Mouse (Mus musculus): Measurements from ENCODE around the gene Spag9.
A peak's percentile ranks its signal among the peaks of the same experiment; 100 is the strongest.

Gene Spag9

DNA sequence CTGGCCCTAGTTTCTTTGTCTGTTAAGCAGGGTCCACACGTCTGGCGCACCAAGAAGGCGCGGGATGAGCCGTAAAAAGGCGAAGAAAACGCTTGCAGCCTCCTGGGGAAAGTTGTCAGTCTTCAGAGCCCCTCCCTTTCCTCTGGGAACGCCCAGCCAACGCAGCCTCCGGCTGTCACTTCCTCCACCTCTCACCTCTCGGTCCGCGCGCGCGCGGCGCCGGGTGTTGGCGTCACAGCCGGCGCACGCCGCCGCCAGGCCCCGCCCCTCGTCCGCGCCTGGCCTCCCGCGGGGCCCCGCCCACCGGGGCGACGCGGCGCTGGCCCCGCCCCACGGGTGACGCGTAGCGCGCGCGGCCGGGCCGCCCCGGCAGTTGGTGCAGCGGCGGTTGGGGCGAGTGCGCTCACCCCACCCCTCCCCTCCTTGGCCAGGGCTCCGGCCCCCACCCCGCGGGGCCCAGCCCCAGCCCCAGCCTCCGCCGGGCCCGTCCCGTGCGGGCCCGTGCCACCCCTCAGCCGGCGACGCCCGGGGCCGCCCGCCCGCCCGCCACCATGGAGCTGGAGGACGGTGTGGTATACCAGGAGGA is at the start of gene Spag9:
TSS of gene Spag9 (plus strand) at position 372 of the 586 bp plus-strand sequence.
- peak; percentile 97 for DNase-seq (ENCODE audit: low read depth, low spot score)

DNA sequence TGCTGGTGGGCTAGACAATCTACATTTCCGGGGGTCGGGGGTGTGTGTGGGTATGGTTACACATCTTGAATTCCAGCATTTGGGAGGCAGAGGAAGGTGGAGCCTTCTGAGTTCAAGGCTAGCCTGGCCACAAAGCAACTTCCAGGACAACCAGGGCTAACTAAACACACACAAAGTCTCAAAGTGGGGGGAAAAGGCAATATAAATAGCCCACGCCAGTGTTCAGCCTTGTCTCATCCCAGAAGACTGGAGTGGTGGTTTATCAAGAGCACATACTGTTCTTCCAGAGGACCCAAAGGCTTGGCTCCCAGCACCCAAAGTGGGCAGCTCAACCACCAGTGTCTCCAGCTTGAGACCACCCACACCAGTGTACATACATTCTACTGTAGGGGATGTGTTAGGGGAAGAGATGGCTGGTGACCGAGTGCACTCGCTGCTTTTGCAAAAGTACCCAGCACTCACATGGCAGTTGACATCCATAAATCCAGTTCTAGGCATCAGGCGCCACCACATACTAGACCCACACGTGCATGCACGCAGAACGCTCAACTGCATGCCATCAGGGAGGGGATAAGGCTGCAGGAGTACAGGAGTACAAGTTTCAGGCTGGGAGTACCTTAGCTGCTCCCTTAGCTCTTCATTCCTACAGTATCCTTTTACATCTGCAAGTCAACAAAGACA is 46.9 kb upstream of the Spag9 start:
- no peak for DNase-seq (ENCODE audit: low read depth, low spot score)

DNA sequence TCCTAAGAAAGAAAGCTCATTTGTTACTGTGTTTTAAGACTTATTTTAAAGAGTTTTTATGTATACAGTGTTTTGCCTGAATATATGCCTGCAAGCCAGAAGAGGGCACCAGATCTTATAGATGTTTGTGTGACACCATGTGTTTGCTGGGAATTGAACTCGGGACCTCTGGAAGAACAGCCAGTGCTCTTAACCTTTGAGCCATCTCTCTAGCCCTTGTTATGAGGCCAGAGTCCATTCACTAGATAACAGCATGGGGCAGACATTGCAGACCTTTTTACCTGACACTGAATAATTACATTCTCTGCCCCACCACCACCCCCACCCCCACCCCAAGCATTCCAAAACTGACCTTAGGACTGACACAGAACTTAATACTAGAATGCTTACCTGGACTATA is 45.8 kb upstream of the Spag9 start:
- no peak for DNase-seq (ENCODE audit: low read depth, low spot score)

DNA sequence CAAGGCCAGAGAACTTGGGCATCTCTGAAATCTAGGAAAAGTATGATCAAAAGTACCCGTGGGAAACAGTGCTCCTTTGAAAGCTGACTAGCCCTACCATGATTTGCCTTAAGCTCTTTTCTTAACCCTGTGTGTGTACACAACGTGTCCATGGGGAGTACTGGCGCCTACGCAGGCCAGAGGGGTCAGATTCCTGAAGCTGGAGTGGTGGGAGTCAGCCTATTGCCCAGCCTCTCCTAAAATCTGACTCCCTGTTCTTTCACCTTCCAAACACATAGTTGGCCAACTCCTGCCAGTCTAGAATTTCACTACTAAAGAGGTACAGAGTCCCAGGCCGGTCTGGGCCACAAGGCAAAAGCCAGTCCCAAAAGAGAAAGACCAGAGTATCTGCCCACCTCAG is 43.5 kb upstream of the Spag9 start:
- no peak for DNase-seq (ENCODE audit: low read depth, low spot score)

DNA sequence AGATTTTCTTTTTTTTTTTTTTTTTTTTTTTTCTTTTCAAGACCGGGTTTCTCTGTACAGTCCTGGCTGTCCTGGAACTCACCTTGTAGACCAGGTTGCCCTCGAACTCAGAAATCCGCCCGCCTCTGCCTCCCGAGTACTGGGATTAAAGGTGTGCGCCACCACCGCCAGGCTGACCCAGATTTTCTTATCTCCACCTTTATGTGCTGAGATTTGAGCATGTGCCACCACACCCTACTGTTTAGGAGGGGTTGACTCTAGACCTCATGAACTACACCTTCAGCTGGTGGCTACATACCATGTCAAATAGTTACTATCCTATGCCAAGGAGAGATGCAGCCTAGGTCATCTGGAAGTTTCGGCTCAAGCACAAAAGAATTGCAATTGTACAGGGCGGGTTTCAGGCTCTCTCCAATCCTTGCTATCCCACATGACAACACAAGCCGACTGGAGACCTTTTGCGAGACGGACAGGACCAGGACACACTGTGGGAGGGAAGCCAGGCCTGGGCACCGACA is 41.1 kb upstream of the Spag9 start:
- DNase-seq (ENCODE audit: low read depth, low spot score), result no peak

DNA sequence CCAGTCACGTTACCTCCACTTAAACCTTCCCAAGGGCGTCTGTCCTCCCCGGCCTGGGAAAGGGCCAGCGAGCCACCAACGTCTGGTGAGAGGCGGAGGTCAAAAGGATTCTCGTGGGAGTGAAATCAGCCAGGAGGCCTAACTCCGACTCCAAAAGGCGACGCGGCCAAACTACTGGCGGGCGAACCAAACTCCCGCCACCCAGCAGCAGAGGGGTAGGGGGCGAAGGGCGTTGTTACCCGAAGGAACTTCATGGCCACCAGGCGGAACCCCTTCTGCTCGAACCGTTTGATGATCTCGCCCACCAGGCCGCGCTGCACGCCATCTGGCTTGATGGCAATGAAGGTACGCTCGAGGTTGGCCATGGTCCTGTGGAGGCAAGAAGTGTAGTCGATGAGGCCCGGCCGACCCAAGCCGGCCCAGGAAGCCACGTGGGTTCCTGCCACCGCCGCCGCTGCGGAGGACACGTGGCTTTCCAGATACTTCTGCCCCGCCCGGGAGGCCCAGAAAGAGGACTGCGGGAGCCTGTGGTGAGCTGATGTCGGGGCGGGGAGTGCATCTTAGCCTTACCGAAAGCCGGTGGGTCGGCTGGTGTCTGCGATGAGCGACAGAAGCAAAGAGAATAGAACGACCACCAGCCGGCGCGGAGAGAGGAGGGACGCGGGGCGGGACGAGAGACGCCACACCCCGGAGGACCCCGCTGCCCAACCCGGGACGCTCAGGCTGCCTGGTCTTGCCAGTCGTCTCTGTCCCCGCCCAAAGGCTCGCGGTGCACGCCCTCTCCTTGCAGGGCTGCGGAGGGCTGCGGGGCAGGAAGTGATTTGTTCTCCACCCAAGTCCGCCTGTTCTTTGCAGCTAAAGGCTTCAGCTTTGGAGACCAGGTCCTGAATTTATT is 40.4 kb upstream of the Spag9 start:
- peak; percentile 92 for DNase-seq (ENCODE audit: low read depth, low spot score)

DNA sequence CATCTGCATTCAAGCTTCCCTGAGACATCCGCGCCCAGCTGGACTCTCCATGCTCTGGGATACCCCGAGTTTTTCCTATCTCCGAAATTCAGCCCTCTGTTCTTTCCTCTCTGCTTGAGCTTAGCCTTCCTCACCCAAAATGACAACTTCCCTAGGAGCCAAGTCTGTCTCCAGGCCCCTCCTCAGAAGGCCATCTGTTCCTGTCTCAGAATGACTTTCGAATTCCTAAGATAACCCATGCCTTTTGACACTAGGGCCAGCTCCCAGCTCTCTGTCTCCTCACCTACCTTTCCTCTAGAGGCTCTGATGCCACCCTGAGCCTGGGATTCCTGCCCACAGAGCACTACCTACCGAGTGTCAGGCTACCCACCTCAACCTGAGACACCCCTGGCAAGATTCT is 39.7 kb upstream of the Spag9 start, which contains the start of gene Nme2:
TSS of gene Nme2 (minus strand) at position 101 of the 400 bp plus-strand sequence.
- no peak for DNase-seq (ENCODE audit: low read depth, low spot score)

DNA sequence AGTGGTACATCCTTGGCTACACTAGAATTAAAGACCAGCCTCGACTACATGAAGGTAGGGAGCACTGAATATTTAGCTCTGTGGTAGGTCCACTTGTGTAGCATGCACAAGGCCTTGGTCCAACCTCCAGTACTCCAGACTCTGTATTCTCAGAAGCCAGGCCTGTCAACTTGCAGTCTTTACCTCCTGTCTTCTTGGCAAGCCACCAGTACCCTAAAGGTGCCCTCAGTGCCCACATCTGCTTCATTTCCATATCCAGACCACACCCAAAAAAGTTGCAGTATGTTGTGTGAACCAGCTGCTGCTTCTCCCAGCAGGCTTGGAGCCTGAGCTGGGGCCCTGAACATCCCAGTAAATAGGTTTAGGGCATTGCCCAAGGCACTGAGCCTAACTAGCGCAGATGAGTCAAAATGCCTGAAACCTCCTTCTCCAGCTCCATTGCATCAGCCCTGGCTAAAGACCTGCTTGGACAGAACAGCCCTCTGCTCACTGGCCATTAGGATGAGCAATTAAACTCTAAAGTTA is 38.8 kb upstream of the Spag9 start:
- no peak for DNase-seq (ENCODE audit: low read depth, low spot score)

DNA sequence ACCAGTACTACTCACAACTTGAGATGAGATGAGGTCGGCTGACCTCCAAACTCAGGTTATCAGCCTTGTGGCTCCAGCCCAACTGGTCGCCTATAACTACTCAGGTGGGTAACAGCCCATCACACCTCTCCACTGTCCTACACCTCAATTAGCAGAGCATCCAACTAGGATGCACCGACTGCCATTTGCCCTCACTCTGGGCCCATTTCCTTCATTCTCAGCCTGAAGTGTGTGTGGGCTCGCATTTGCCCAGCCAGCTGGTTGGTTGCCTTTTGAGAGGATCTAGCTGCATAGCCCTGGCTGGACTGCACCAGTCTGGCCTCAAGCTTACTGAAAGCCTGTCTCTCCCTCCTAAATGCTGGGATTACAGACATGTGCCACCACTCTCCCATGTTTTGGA is 38.1 kb upstream of the Spag9 start:
- DNase-seq (ENCODE audit: low read depth, low spot score), result no peak

DNA sequence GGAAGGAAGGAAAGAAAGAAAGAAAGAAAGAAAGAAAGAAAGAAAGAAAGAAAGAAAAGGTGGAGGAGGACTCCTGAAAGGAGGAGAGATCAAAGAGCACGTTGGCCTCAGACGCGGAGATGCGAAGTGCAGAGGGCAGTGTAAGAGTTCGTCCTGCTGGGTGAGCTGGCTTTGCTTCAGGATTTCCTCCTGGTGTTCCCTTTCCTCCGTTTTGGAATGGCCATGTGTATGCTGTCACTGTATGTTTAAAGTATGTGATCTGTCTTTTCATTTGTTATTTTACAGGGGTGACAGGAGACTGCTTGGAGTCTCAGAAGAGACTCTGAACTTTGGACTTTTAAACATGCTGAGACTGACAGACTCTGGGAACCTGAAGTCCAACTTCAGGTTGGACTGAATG is 34.4 kb upstream of the Spag9 start:
- DNase-seq (ENCODE audit: low read depth, low spot score), result no peak

DNA sequence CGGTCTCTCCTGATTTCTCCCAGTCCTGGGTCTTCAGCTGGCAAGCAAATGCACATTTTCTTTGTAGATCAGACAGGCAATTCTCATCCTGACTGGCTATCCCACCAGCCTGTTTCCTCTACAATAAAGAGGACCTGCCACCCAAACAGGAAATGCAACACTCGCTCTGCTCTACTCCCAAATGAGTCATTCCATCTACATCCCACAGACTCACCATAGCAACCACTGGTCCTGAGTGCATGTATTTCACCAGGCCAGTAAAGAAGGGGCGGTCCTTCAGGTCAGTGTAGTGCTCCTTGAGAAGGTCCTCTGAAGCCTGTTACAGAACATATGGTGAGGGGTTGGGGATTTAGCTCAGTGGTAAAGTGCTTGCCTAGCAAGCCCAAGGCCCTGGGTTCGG is 32.9 kb upstream of the Spag9 start:
- no peak for DNase-seq (ENCODE audit: low read depth, low spot score)

DNA sequence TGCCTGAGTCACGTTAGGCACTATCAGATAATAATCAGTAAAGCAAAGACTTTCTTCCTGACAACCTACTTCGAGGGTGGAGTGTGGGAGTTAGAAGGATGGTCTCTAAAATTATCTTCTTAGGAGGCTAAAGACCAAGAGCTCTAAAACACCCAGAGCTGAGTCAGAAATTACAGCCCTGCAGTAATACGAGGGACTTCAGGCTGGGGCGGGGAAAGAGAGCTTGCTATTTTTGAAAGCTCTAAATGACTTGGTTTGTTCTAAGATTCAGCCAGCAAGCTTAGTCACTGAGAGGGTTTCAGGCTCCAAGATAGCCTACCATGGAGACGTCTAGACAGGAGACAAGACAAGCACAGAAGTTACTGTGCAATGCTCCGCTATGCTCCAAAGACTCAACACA is 30.5 kb upstream of the Spag9 start:
- DNase-seq (ENCODE audit: low read depth, low spot score), result no peak

DNA sequence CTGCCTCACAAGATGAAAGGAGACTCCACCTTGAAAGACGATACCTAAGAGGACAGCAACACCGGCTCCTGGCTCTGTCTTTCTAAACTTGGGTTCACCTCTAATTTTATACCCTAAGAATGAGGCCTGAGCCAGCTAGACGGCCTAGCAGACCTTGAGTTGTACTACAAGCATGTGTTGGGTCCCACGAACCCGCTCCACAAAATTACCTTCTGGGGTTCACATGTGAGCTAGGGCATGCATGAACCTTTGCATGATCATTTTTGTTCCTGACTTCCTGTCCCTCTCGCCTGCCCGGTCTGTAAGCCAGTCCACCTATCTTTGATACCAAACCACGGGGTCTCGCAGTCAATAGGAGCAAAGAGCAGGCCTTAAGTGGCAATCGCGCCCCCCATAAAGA is 28.5 kb upstream of the Spag9 start:
- no peak for DNase-seq (ENCODE audit: low read depth, low spot score)

DNA sequence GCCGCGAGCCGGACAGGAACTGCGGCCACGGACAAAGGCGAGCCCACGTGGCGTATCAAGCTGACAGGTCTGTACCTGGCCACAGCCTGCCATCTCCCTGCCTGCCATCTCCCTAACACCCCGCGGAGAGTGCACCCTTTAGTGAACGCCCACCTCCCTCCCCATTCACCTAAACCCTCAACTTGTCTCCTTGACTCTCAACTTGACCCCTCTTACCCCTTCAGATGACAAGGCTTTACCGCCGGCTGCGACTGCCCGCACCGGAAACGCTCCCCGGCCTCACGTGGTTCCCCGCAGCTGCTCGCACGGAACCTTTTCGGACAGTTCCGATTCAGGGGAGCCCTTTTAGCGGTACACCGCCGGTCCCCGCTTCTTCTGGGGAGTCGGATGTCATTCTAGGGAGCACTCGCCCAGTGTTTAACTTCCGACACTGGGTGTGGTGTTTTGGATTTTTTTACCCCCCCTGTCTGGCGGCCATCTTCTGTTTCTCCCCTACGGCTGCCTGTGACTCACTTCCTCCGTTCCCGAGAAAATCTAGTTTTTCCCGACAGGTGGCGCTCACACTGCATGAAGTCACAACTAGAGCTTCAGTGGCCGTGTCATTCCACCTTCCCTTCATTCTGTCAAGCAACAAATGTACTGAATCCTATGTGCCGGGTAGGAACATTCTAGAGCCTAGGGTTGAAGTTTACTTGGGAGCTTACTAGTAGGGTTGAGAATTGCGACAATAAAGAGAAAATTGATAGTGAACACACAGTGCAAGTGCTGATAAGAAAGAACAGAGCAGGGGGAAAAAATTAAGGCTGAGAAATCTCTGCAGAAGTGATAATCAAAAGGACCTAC is 27.7 kb upstream of the Spag9 start, which contains the start of the genes Gm20390 and Nme1:
TSS of gene Gm20390 (minus strand) at position 289 of the 843 bp plus-strand sequence.
TSS of gene Nme1 (minus strand) at position 517 of the 843 bp plus-strand sequence.
- DNase-seq (ENCODE audit: low read depth, low spot score), result peak; percentile 98

DNA sequence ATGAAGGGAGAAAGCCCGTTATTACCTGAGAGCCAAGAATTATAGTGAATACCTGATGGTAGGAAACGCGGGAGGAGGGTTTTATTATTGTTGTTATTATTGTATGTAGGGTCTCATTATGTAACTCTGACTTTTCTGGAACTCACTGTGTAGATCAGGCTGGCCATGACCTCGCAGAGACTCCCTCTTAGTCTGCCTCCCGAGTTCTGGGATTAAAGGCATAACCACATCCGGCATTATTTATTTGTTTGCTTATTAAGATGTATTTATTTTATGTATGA is 27.1 kb upstream of the Spag9 start:
- DNase-seq (ENCODE audit: low read depth, low spot score), result no peak

DNA sequence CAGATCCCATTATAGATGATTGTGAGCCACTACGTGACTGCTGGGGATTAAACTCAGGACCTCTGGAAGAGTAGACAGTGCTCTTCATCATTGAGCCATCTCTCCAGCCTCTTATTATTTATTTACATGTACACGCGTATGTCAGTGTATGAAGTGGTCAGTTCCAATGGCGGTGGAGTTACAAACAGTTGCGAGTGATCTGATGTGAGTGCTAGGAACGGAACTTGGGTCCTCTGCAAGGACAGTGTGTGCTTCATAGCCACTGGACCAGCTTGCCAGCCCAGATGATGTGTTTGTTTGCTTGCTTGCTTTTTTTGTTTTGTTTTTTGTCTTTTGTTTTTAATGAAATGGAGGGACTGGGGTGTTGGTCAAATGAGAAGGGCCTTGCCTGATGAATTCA is 26.7 kb upstream of the Spag9 start:
- DNase-seq (ENCODE audit: low read depth, low spot score), result no peak

DNA sequence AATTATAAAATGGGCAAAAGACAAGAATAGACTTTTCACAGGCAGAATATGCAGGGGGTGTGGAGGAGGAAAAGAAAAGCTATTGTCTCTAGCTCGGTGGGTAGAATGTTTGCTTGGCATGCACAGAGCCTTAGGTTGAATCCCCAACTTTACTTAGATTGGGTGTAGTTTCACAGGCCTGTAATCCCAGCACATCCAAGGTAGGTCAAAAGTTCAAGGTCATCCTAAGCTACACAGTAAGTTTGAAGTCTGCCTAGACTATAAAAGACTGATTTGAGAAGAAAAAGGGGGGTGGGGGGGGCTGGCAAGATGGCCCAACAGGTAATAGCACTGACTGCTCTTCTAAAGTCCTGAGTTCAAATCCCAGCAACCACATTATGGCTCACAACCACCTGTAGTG is 26.1 kb upstream of the Spag9 start:
- no peak for DNase-seq (ENCODE audit: low read depth, low spot score)

DNA sequence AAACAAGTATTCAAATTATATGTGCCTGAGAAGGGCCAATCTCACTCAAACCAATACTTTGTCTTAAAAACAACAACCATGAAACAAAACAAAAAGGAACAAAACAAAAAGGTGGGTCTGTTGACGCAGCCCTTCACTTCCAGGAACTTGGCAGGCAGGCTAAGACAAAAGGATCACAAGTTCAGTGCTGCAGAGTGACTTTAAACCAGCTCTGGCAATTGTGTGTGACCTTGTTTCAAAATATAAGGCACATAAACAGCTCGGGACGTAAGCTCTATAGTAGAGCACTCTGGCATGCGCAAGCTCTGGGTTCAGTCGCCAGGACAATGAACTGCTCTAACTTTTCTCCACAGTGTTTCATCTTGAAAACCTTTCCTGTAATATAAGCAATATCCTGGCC is 22.9 kb upstream of the Spag9 start:
- DNase-seq (ENCODE audit: low read depth, low spot score), result no peak

DNA sequence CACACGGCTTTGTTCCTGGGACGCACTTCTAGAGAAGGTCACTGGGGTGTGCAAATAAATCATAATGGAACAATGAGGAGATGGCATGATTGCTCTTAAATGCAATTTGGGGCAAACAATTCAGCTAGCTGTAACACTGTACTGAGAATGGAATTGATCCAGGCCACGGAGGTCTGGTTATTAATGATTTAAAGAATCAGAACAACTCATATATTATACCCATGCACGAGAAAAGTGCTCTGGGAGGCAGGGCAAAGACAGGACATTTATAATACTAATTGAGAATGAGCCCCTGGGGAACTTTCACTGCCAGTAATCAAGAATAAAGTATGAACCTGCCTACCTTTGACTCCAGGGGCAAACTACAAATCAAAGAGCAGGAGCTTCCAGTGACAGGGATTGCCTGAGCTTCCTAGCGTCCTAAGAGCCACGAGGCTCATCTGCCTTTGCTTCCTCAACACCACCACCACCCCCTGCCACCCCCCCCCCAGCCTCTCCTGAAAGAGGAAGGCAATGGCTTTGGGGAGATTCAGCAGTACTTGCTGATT is 16.3 kb upstream of the Spag9 start:
- DNase-seq (ENCODE audit: low read depth, low spot score), result peak; percentile 66

DNA sequence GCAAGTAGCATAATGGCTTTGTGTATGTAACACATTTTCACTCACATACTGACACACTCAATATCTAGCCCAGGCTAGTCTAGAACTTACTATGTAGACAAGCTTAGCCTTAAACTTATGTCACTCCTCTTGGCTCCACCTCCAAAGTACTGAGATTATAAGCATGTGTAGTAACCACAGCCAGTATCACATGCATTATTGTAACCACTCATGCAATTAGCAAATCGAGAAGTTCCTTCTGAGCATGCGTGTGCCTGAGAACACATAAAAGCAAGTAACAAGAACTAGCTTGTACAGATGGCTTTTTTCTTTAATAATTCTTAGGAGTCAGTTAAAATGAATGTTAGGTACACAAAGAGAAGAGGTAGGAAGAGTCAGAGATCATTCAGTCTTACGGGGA is 11.3 kb upstream of the Spag9 start:
- DNase-seq (ENCODE audit: low read depth, low spot score), result no peak

DNA sequence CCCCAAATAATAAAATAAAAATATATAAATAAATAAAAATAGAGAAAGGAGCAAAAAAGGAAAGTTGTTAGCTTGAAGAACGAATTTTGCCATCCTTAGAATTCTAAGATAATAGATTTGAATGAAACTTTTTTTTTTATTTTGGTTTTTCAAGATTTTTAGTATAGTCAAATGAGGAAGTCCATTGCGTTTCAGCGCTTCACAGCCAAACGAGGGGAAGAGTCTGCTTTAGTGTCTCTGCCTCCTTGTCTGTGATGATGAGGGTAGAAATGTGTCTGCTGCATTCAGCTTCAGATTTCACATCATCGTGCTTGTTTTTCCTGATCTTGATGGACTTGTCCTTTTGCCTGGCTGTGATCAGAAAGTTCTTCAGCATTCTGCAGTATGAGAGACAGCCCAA is 10.6 kb upstream of the Spag9 start:
- no peak for DNase-seq (ENCODE audit: low read depth, low spot score)
